Mouse (Mus musculus): Measurements from ENCODE around the gene Ypel3. TPM values are rescaled to one million over a fixed set of nuclear protein-coding genes. Genes with fewer than 3 reads are reported as not detected.

The Ypel3 gene
- polyA plus RNA-seq, 1 experiment from 2014 or later: 188 TPM

- Histone ChIP-seq H3K36me3 (ENCODE audit: insufficient read depth, low read length) (no peaks in the 10 kb centered on the region), H3K4me3 (replicated peaks; ENCODE audit: low read depth, low read length) (no peak overlapping the region), H3K4me2 (ENCODE audit: low read length) (no peak overlapping the region), H3K27ac (no peak overlapping the region), H3K9me3 (replicated peaks; ENCODE audit: low read length) (no peaks in the 10 kb centered on the region), H3K27me3 (ENCODE audit: insufficient read depth, low read length) (no peaks in the 10 kb centered on the region), H3K9ac (ENCODE audit: low read depth, low read length) (no peak overlapping the region), H3K4me1 (replicated peaks; ENCODE audit: insufficient read depth, low read length) (no peaks in the 10 kb centered on the region)
- ATAC-seq (replicated peaks; ENCODE audit: low FRiP score, low read depth) (no peak), DNase-seq (ENCODE audit: low spot score) (no peak)
- 81% methylated on average over 5 of the region's 5 CpGs for WGBS
- no peak for TF ChIP-seq CTCF (IDR thresholded peaks at IDR 0.05; ENCODE audit: low read depth)
Observed at GRCm38 (mm10) chr7:126741452-126741851, 35.3 kb upstream of the Ypel3 start.

DNA sequence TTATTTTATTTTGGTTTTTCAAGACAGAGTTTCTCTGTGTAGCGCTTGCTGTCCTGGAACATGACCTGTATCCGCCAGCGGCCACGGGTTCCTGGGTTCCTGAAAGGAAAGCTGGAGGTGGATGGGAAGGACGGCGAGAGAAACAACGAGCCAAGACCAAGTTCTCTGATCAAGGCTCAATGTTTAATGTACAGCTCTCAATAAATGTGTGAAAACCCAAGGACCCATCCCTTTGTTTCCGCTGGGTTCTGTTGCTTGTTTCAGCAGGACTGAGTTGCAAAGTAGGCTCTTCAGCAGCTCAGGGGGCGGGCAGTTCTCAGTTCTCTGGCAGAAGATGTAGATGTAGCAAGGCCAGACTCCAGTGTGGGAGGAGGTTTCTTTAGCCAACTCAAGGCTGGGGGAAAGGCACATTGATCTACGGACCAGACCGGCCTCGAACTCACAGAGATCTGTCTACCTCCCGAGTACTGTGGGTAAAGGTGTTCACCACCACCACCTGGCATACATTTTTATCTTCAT is 34.7 kb upstream of the Ypel3 start:
- H3K4me3 ChIP-seq (replicated peaks; ENCODE audit: low read depth, low read length): no peak overlapping the region
- H3K27ac ChIP-seq: no peak overlapping the region
- H3K27me3 ChIP-seq (ENCODE audit: insufficient read depth, low read length): no peaks in the 10 kb centered on the region
- no peaks in the 10 kb centered on the region for H3K9me3 ChIP-seq (replicated peaks; ENCODE audit: low read length)
- no peak overlapping the region for H3K4me2 ChIP-seq (ENCODE audit: low read length)
- H3K4me1 ChIP-seq (replicated peaks; ENCODE audit: insufficient read depth, low read length): no peaks in the 10 kb centered on the region
- WGBS: 86% methylated on average over 13 of the region's 13 CpGs
- no peak for TF ChIP-seq CTCF (IDR thresholded peaks at IDR 0.05; ENCODE audit: low read depth)
- ATAC-seq (replicated peaks; ENCODE audit: low FRiP score, low read depth): no peak
- H3K9ac ChIP-seq (ENCODE audit: low read depth, low read length): no peak overlapping the region
- H3K36me3 ChIP-seq (ENCODE audit: insufficient read depth, low read length): no peaks in the 10 kb centered on the region
- DNase-seq (ENCODE audit: low spot score): no peak

GRCm38 (mm10) chr7:126746066-126746465 is 30.7 kb upstream of the Ypel3 start:
- H3K4me2 ChIP-seq (ENCODE audit: low read length): no peak overlapping the region
- ATAC-seq (replicated peaks; ENCODE audit: low FRiP score, low read depth) (no peak), DNase-seq (ENCODE audit: low spot score) (no peak)
- H3K27me3 ChIP-seq (ENCODE audit: insufficient read depth, low read length): no peaks in the 10 kb centered on the region
- TF ChIP-seq CTCF (IDR thresholded peaks at IDR 0.05; ENCODE audit: low read depth): no peak
- H3K9ac ChIP-seq (ENCODE audit: low read depth, low read length): no peak overlapping the region
- H3K27ac ChIP-seq: no peak overlapping the region
- no peak overlapping the region for H3K4me3 ChIP-seq (replicated peaks; ENCODE audit: low read depth, low read length)
- H3K36me3 ChIP-seq (ENCODE audit: insufficient read depth, low read length): no peaks in the 10 kb centered on the region
- no peaks in the 10 kb centered on the region for H3K4me1 ChIP-seq (replicated peaks; ENCODE audit: insufficient read depth, low read length)
- H3K9me3 ChIP-seq (replicated peaks; ENCODE audit: low read length): no peaks in the 10 kb centered on the region
- WGBS: 86% methylated on average over 12 of the region's 12 CpGs

DNA sequence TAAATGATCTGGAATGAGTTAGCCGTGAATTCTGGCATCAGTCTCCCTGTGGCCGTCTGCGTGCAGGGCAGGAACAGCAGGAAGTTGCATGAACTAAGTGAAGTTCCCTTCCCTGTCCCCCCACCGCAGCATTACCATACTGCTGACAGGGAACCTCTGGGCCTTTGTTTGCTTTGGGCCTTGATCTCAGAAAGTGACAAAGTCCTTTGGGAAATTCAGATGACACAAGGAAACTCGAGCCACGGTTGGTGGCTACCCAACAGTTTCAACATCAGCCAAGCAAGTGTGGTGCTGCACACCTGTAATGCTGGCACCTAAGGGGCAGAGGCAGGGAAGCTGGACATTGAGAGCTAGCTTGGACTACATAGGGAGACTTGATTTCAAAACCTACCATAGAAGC is 30.0 kb upstream of the Ypel3 start:
- Histone ChIP-seq H3K9ac (ENCODE audit: low read depth, low read length) (no peak overlapping the region), H3K4me2 (ENCODE audit: low read length) (no peak overlapping the region), H3K36me3 (ENCODE audit: insufficient read depth, low read length) (no peaks in the 10 kb centered on the region), H3K4me3 (replicated peaks; ENCODE audit: low read depth, low read length) (no peak overlapping the region), H3K9me3 (replicated peaks; ENCODE audit: low read length) (no peaks in the 10 kb centered on the region), H3K27me3 (ENCODE audit: insufficient read depth, low read length) (no peaks in the 10 kb centered on the region), H3K27ac (no peak overlapping the region), H3K4me1 (replicated peaks; ENCODE audit: insufficient read depth, low read length) (no peaks in the 10 kb centered on the region)
- DNase-seq (ENCODE audit: low spot score) (no peak), ATAC-seq (replicated peaks; ENCODE audit: low FRiP score, low read depth) (no peak)
- WGBS: 27% methylated on average over 6 of the region's 6 CpGs
- TF ChIP-seq CTCF (IDR thresholded peaks at IDR 0.05; ENCODE audit: low read depth): no peak

DNA sequence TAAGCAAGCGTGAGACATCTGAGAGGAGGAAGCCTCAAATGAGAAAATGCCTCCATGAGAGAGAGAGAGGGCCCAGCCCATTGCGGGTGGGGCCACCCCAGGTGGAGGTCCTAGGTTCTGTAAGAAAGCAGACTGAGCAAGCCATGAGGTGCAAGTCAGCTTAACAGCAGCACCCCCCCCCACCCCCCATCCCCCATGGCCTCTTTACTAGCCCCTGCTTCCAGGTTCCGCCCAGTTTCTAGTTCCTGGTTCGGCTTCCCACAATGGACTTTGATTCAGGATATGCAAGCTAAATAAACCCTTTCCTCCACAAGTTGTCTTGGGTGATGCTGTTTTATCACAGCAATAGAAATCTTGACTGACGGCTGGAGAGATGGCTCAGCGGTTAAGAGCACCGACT is 27.9 kb upstream of the Ypel3 start:
- DNase-seq (ENCODE audit: low spot score) (no peak), ATAC-seq (replicated peaks; ENCODE audit: low FRiP score, low read depth) (no peak)
- H3K4me2 ChIP-seq (ENCODE audit: low read length): no peak overlapping the region
- no peak for TF ChIP-seq CTCF (IDR thresholded peaks at IDR 0.05; ENCODE audit: low read depth)
- H3K36me3 ChIP-seq (ENCODE audit: insufficient read depth, low read length): no peaks in the 10 kb centered on the region
- no peaks in the 10 kb centered on the region for H3K4me1 ChIP-seq (replicated peaks; ENCODE audit: insufficient read depth, low read length)
- H3K27ac ChIP-seq: no peak overlapping the region
- no peaks in the 10 kb centered on the region for H3K27me3 ChIP-seq (ENCODE audit: insufficient read depth, low read length)
- H3K9me3 ChIP-seq (replicated peaks; ENCODE audit: low read length): no peaks in the 10 kb centered on the region
- 76% methylated on average over 7 of the region's 7 CpGs for WGBS
- no peak overlapping the region for H3K9ac ChIP-seq (ENCODE audit: low read depth, low read length)
- no peak overlapping the region for H3K4me3 ChIP-seq (replicated peaks; ENCODE audit: low read depth, low read length)

DNA sequence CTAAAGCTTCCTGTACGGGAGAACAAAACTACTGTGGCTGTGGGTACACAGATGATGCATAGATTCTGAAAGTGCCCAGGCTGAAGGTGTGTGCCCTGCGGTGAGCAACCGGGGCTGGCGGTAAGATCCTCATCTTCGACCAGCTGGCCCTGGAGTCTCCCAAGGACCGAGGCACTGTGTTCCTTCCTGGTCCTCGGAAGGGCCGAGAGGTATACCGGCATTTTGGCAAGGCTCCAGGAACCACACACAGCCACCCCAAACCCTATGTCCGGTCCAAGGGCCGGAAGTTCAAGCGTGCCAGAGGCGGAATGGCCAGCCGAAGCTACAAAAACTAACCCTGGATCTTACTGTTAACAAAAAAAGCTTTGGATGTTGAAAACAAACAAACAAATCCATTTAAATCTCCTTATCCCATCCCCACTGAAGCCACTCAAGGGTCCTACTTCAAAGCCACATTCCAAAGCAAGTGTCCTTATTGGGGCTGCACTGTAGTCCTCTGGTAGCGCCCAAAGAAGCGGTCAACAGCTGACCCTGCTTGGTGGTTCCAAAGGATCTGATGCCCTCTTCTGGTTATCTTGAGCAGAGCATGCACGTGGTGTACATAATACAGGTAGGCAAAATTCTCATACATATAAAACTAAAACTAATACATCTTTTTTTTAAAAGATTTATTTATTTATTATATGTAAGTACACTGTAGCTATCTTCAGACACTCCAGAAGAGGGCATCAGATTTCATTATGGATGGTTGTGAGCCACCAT is 27.0 kb upstream of the Ypel3 start:
- ATAC-seq (replicated peaks; ENCODE audit: low FRiP score, low read depth) (no peak), DNase-seq (ENCODE audit: low spot score) (no peak)
- H3K9me3 ChIP-seq (replicated peaks; ENCODE audit: low read length): no peaks in the 10 kb centered on the region
- TF ChIP-seq CTCF (IDR thresholded peaks at IDR 0.05; ENCODE audit: low read depth): peak; percentile 19; the same call in 1 of the 2 replicates
- H3K27me3 ChIP-seq (ENCODE audit: insufficient read depth, low read length): no peaks in the 10 kb centered on the region
- no peak overlapping the region for H3K4me3 ChIP-seq (replicated peaks; ENCODE audit: low read depth, low read length)
- no peak overlapping the region for H3K9ac ChIP-seq (ENCODE audit: low read depth, low read length)
- H3K36me3 ChIP-seq (ENCODE audit: insufficient read depth, low read length): no peaks in the 10 kb centered on the region
- H3K4me2 ChIP-seq (ENCODE audit: low read length): no peak overlapping the region
- no peaks in the 10 kb centered on the region for H3K4me1 ChIP-seq (replicated peaks; ENCODE audit: insufficient read depth, low read length)
- WGBS: 90% methylated on average over 17 of the region's 17 CpGs
- no peak overlapping the region for H3K27ac ChIP-seq
